Mouse (Mus musculus) embryonic facial prominence, embryonic 15.5 days (tissue): ENCODE data around the gene Ndufs7. TPM values are rescaled to one million over a fixed set of nuclear protein-coding genes. Genes with fewer than 3 reads are reported as not detected.

Source experiments
- ATAC-seq: fragments of 200-750 bp; cut with Nextera tagmentation; 2 replicates; pipeline ENCODE4 v1.8.0; 2017; ENCODE audit warnings: low read depth, moderate TSS enrichment; ENCODE audit not compliant: insufficient number of reproducible peaks, low FRiP score, low TSS enrichment
- H3K27ac ChIP-seq: fragments of 300-500 bp; sonication (generic); replicated peaks from 2 replicates; pipeline ENCODE4 v1.5.1; 2015; ENCODE audit warnings: mild to moderate bottlenecking, inconsistent platforms
- H3K27me3 ChIP-seq: fragments of 300-500 bp; sonication (generic); 2 replicates; pipeline ENCODE4 v1.6.1; 2015; ENCODE audit warnings: inconsistent platforms
- H3K36me3 ChIP-seq: fragments of 300-500 bp; sonication (generic); 2 replicates; pipeline ENCODE4 v1.6.1; 2015; ENCODE audit warnings: mild to moderate bottlenecking, inconsistent platforms
- H3K4me1 ChIP-seq: fragments of 300-500 bp; sonication (generic); 2 replicates; pipeline ENCODE4 v1.6.1; 2015; ENCODE audit warnings: inconsistent platforms
- H3K4me2 ChIP-seq: fragments of 300-500 bp; sonication (generic); replicated peaks from 2 replicates; pipeline ENCODE4 v1.6.1; 2015; ENCODE audit warnings: mild to moderate bottlenecking, inconsistent platforms
- H3K4me3 ChIP-seq: fragments of 300-500 bp; sonication (generic); replicated peaks from 2 replicates; pipeline ENCODE4 v1.5.1; 2015; ENCODE audit warnings: mild to moderate bottlenecking, inconsistent platforms
- H3K9ac ChIP-seq: fragments of 300-500 bp; sonication (generic); 2 replicates; pipeline ENCODE4 v1.6.1; 2015; ENCODE audit warnings: inconsistent platforms
- H3K9me3 ChIP-seq: fragments of 300-500 bp; sonication (generic); replicated peaks from 2 replicates; pipeline ENCODE4 v1.6.1; 2016; ENCODE audit warnings: inconsistent platforms
- WGBS: fragments of 180-500 bp; shearing (Covaris S2); methylation state at CpG from one replicate; pipeline ENCODE4 v1.1.7; 2015; 5-methylcytosine and 5-hydroxymethylcytosine counted together
- polyA plus RNA-seq: library from polyadenylated mRNA; unstranded; fragments of >200 nt; fragmentation: Nextera tagmentation; extraction: Ambion mirVana; gene quantifications from 2 replicates; pipeline ENCODE4 v1.2.1, GENCODE M21; 2015

The Ndufs7 gene
- polyA plus RNA-seq, 1 experiment from 2014 or later, result 317 TPM

- ATAC-seq, result peak; percentile 58
- H3K9me3 ChIP-seq, result no peaks in the 10 kb centered on the region
- H3K9ac ChIP-seq, result peak overlapping the region; percentile 98
- H3K27ac ChIP-seq, result peak overlapping the region; percentile 84
- peaks cover 62% of the 10 kb centered on the region for H3K4me1 ChIP-seq
- peak overlapping the region; percentile 92 for H3K4me3 ChIP-seq
- peak overlapping the region; percentile 75 for H3K4me2 ChIP-seq
- peaks cover 11% of the 10 kb centered on the region; the same call in 1 of the 2 replicates for H3K36me3 ChIP-seq
- WGBS, result 1% methylated on average over 81 of the region's 81 CpGs
- H3K27me3 ChIP-seq, result no peaks in the 10 kb centered on the region
These were observed 15.6 kb downstream of the Ndufs7 start for GRCm38 (mm10) chr10:80264341-80265148.

GRCm38 (mm10) chr10:80265149-80265486 lies 16.2 kb downstream of the Ndufs7 start:
- H3K4me2 ChIP-seq, result peak overlapping the region; percentile 75
- peaks cover 11% of the 10 kb centered on the region; the same call in 1 of the 2 replicates for H3K36me3 ChIP-seq
- peak overlapping the region; percentile 92 for H3K4me3 ChIP-seq
- no peak for ATAC-seq
- under 1% methylated on average over 18 of the region's 18 CpGs for WGBS
- peak overlapping the region; percentile 98 for H3K9ac ChIP-seq
- H3K4me1 ChIP-seq, result peaks cover 61% of the 10 kb centered on the region
- H3K27me3 ChIP-seq, result no peaks in the 10 kb centered on the region
- H3K9me3 ChIP-seq, result no peaks in the 10 kb centered on the region
- H3K27ac ChIP-seq, result peak overlapping the region; percentile 76

- Histone ChIP-seq H3K4me2 (no peak overlapping the region), H3K36me3 (peaks cover 33% of the 10 kb centered on the region), H3K4me1 (peaks cover 67% of the 10 kb centered on the region), H3K4me3 (no peak overlapping the region), H3K9ac (no peak overlapping the region), H3K27ac (no peak overlapping the region), H3K9me3 (no peaks in the 10 kb centered on the region), H3K27me3 (no peaks in the 10 kb centered on the region)
- WGBS, result 94% methylated on average over 2 of the region's 2 CpGs
- no peak for ATAC-seq
These were observed 21.2 kb downstream of the Ndufs7 start for GRCm38 (mm10) chr10:80270099-80270498.

GRCm38 (mm10) chr10:80270734-80271181 lies 21.8 kb downstream of the Ndufs7 start:
- 0 out of 2 replicates have a peak overlapping the region, but pooled peaks have one; percentile 7 for H3K9ac ChIP-seq
- no peaks in the 10 kb centered on the region for H3K27me3 ChIP-seq
- 70% methylated on average over 6 of the region's 6 CpGs for WGBS
- H3K27ac ChIP-seq, result no peak overlapping the region
- ATAC-seq, result no peak
- H3K4me1 ChIP-seq, result peaks cover 65% of the 10 kb centered on the region
- H3K36me3 ChIP-seq, result peaks cover 38% of the 10 kb centered on the region
- H3K4me3 ChIP-seq, result no peak overlapping the region
- H3K4me2 ChIP-seq, result no peak overlapping the region
- H3K9me3 ChIP-seq, result no peaks in the 10 kb centered on the region

GRCm38 (mm10) chr10:80271186-80271843 lies 22.4 kb downstream of the Ndufs7 start:
- no peak overlapping the region for H3K4me3 ChIP-seq
- H3K27ac ChIP-seq, result no peak overlapping the region
- ATAC-seq, result no peak
- H3K9ac ChIP-seq, result 0 out of 2 replicates have a peak overlapping the region, but pooled peaks have one; percentile 7
- no peaks in the 10 kb centered on the region for H3K27me3 ChIP-seq
- WGBS, result 76% methylated on average over 5 of the region's 5 CpGs
- H3K4me1 ChIP-seq, result peaks cover 59% of the 10 kb centered on the region
- H3K4me2 ChIP-seq, result no peak overlapping the region
- H3K9me3 ChIP-seq, result no peaks in the 10 kb centered on the region
- H3K36me3 ChIP-seq, result peaks cover 43% of the 10 kb centered on the region

GRCm38 (mm10) chr10:80271870-80272585 lies 23.1 kb downstream of the Ndufs7 start:
- no peak for ATAC-seq
- H3K4me1 ChIP-seq, result peaks cover 52% of the 10 kb centered on the region
- no peaks in the 10 kb centered on the region for H3K9me3 ChIP-seq
- no peaks in the 10 kb centered on the region for H3K27me3 ChIP-seq
- H3K9ac ChIP-seq, result no peak overlapping the region
- 91% methylated on average over 8 of the region's 8 CpGs for WGBS
- H3K4me3 ChIP-seq, result no peak overlapping the region
- no peak overlapping the region for H3K27ac ChIP-seq
- H3K36me3 ChIP-seq, result peaks cover 50% of the 10 kb centered on the region
- no peak overlapping the region for H3K4me2 ChIP-seq

- H3K27ac ChIP-seq, result no peak overlapping the region
- no peak for ATAC-seq
- peaks cover 61% of the 10 kb centered on the region for H3K36me3 ChIP-seq
- no peak overlapping the region for H3K4me3 ChIP-seq
- H3K4me1 ChIP-seq, result peaks cover 36% of the 10 kb centered on the region
- WGBS, result 90% methylated on average over 3 of the region's 3 CpGs
- H3K4me2 ChIP-seq, result no peak overlapping the region
- H3K9me3 ChIP-seq, result no peaks in the 10 kb centered on the region
- peak overlapping the region; percentile 6; the same call in 1 of the 2 replicates for H3K9ac ChIP-seq
- H3K27me3 ChIP-seq, result no peaks in the 10 kb centered on the region
These were observed 24.9 kb downstream of the Ndufs7 start for GRCm38 (mm10) chr10:80273847-80274246.

GRCm38 (mm10) chr10:80276238-80276637 lies 27.3 kb downstream of the Ndufs7 start:
- no peak overlapping the region for H3K4me2 ChIP-seq
- H3K27me3 ChIP-seq, result no peaks in the 10 kb centered on the region
- H3K27ac ChIP-seq, result no peak overlapping the region
- no peak for ATAC-seq
- H3K4me1 ChIP-seq, result peaks cover 19% of the 10 kb centered on the region
- H3K9ac ChIP-seq, result no peak overlapping the region
- H3K9me3 ChIP-seq, result no peaks in the 10 kb centered on the region
- WGBS, result 70% methylated on average over 5 of the region's 5 CpGs
- no peak overlapping the region for H3K4me3 ChIP-seq
- H3K36me3 ChIP-seq, result peaks cover 77% of the 10 kb centered on the region

GRCm38 (mm10) chr10:80278390-80278789 lies 29.5 kb downstream of the Ndufs7 start:
- H3K4me3 ChIP-seq, result no peak overlapping the region
- peaks cover 5% of the 10 kb centered on the region; the same call in 1 of the 2 replicates for H3K4me1 ChIP-seq
- no peaks in the 10 kb centered on the region for H3K9me3 ChIP-seq
- peaks cover 90% of the 10 kb centered on the region for H3K36me3 ChIP-seq
- H3K4me2 ChIP-seq, result no peak overlapping the region
- 93% methylated on average over 9 of the region's 9 CpGs for WGBS
- no peaks in the 10 kb centered on the region for H3K27me3 ChIP-seq
- no peak overlapping the region for H3K9ac ChIP-seq
- no peak for ATAC-seq
- no peak overlapping the region for H3K27ac ChIP-seq

- no peak overlapping the region for H3K4me2 ChIP-seq
- no peaks in the 10 kb centered on the region for H3K4me1 ChIP-seq
- H3K9me3 ChIP-seq, result no peaks in the 10 kb centered on the region
- peaks cover 90% of the 10 kb centered on the region for H3K36me3 ChIP-seq
- no peaks in the 10 kb centered on the region for H3K27me3 ChIP-seq
- 90% methylated on average over 12 of the region's 12 CpGs for WGBS
- no peak overlapping the region for H3K9ac ChIP-seq
- no peak overlapping the region for H3K27ac ChIP-seq
- no peak for ATAC-seq
- no peak overlapping the region for H3K4me3 ChIP-seq
These were observed 30.4 kb downstream of the Ndufs7 start for GRCm38 (mm10) chr10:80279273-80279672.

GRCm38 (mm10) chr10:80281304-80281703 lies 32.4 kb downstream of the Ndufs7 start:
- Histone ChIP-seq H3K9ac (no peak overlapping the region), H3K27ac (0 out of 2 replicates have a peak overlapping the region, but pooled peaks have one; percentile 44), H3K9me3 (no peaks in the 10 kb centered on the region), H3K4me3 (no peak overlapping the region), H3K4me2 (no peak overlapping the region), H3K4me1 (no peaks in the 10 kb centered on the region), H3K36me3 (peaks cover 90% of the 10 kb centered on the region), H3K27me3 (no peaks in the 10 kb centered on the region)
- WGBS, result 82% methylated on average over 7 of the region's 7 CpGs
- ATAC-seq, result no peak
